Mouse (Mus musculus) spleen, adult 2 months (tissue): ENCODE data around the gene Hyal2.

Source experiments
- CTCF ChIP-seq: fragments of 200-500 bp; IDR thresholded peaks from 2 replicates; pipeline ENCODE4 v1.5.1; 2011; ENCODE audit warnings: mild to moderate bottlenecking, inconsistent platforms; ENCODE audit not compliant: insufficient read depth, insufficient read length, insufficient replicate concordance; ENCODE audit errors: extremely low read depth
- POLR2A ChIP-seq: fragments of 200-500 bp; IDR thresholded peaks from 2 replicates; pipeline ENCODE4 v1.6.1; 2011; ENCODE audit warnings: low read depth, low read length, inconsistent platforms

DNA sequence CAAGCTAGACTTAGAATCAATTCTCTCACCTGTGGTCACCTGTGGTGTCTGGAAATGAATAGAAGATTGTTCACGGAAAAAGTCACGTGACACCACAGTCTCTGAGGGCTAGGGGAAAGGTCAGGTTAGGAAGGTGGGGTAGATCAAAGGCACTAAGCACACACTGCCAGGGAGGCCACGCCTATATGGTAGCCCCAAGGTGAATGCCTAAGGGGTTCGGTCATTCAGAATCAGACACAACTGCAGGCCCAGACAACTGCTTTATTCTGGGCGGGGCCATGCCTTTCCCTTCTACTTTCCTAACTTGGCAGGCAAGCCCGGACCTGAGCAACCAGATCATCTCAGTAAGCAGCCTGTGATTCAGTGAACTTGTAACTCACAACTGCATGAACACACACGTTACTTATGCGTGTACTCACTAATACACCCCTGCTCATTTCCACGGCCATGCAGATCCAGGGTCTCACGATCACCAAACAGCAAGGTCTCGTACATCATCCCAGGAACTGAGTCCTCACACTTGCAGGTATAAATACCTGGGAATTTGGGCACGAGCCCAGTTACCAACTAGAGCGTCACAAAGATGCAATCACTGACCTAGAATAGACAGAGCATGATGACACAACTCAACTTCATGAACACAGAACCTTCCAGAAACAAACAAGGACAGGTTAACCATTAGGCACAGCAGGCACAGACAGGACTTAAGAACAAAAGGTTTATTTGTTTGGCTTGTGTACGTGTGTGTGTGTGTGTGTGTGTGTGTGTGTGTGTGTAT lies 8.0 kb downstream of the Hyal2 start:
- TF ChIP-seq POLR2A (no peak), CTCF (no peak)
